Mouse (Mus musculus): ENCODE data around the gene Cd207.

- no peak for TF ChIP-seq CTCF (IDR thresholded peaks at IDR 0.05; ENCODE audit: low read depth)
- no peak for TF ChIP-seq EP300 (IDR thresholded peaks at IDR 0.05; ENCODE audit: low read depth)
Observed at GRCm38 (mm10) chr6:83701001-83701400, 23.3 kb upstream of the Cd207 start.

All from liver, postnatal 0 days (tissue).